Mouse (Mus musculus) activated CD4-positive, CD25-positive, alpha-beta regulatory T cell, adult 4 months (primary cell): ENCODE measurements at regions not wholly inside any gene's neighbourhood (a gene's known extent, or its start where the extent isn't known, plus 50 kb on each side); places are given as distances from the start of the nearest gene placed in this dataset.
A peak's percentile ranks its signal among the peaks of the same experiment; 100 is the strongest.
"Not testable (repeated sequence)": the region's sequence is repeated elsewhere in the genome, so short reads cannot be mapped to it uniquely, and the experiment has no call there.

ENCODE experiments used
- ATAC-seq: one replicate; pipeline ENCODE4 v1.8.0; 2017

GRCm38 (mm10) chr7:73688451-73688850, 51.7 kb upstream of the Fam174b start:
- ATAC-seq, result no peak

GRCm38 (mm10) chr7:73686245-73686644, 53.9 kb upstream of the Fam174b start:
- ATAC-seq, result not testable (repeated sequence)

- ATAC-seq, result no peak
Measured at GRCm38 (mm10) chr7:73682756-73683155, 57.3 kb upstream of the Fam174b start.

GRCm38 (mm10) chr7:73670598-73670997, 69.5 kb upstream of the Fam174b start:
- ATAC-seq, result no peak

- no peak for ATAC-seq
Measured at GRCm38 (mm10) chr7:73668791-73669190, 71.3 kb upstream of the Fam174b start.

GRCm38 (mm10) chr7:73666921-73667675, 73.0 kb upstream of the Fam174b start:
- no peak for ATAC-seq

- no peak for ATAC-seq
Measured at GRCm38 (mm10) chr7:73664962-73665361, 75.1 kb upstream of the Fam174b start.

GRCm38 (mm10) chr7:73662536-73662935, 77.6 kb upstream of the Fam174b start:
- ATAC-seq, result no peak

GRCm38 (mm10) chr7:73661901-73662300, 78.2 kb upstream of the Fam174b start:
- no peak for ATAC-seq

- ATAC-seq, result no peak
Measured at GRCm38 (mm10) chr7:73659551-73659950, 80.6 kb upstream of the Fam174b start.

GRCm38 (mm10) chr7:73657283-73657682, 82.8 kb upstream of the Fam174b start:
- ATAC-seq, result no peak

- not testable (repeated sequence) for ATAC-seq
Measured at GRCm38 (mm10) chr7:73656424-73656795, 83.7 kb upstream of the Fam174b start.

- ATAC-seq, result no peak
Measured at GRCm38 (mm10) chr7:73655787-73656423, 84.2 kb upstream of the Fam174b start.

GRCm38 (mm10) chr7:73654193-73654871, 85.8 kb upstream of the Fam174b start:
- ATAC-seq, result peak; percentile 54

GRCm38 (mm10) chr7:73650909-73651308, 89.2 kb upstream of the Fam174b start:
- ATAC-seq, result no peak

GRCm38 (mm10) chr7:73648010-73648409, 92.1 kb upstream of the Fam174b start:
- peak; percentile 73 for ATAC-seq

GRCm38 (mm10) chr7:73647140-73647539, 93.0 kb upstream of the Fam174b start:
- ATAC-seq, result no peak

- ATAC-seq, result no peak
Measured at GRCm38 (mm10) chr7:73646711-73647110, 93.4 kb upstream of the Fam174b start.

GRCm38 (mm10) chr7:73644362-73644904, 95.7 kb upstream of the Fam174b start:
- ATAC-seq, result no peak

GRCm38 (mm10) chr7:73643993-73644335, 96.1 kb upstream of the Fam174b start:
- ATAC-seq, result no peak

- ATAC-seq, result no peak
Measured at GRCm38 (mm10) chr7:73643306-73643992, 96.7 kb upstream of the Fam174b start.

GRCm38 (mm10) chr7:73640194-73640593, 98.6 kb upstream of the Chd2 start:
- no peak for ATAC-seq

GRCm38 (mm10) chr7:73637810-73638125, 96.1 kb upstream of the Chd2 start:
- peak; percentile 89 for ATAC-seq
